Mouse (Mus musculus) 416B (cell line): Measurements from ENCODE around the gene Fsd1l.
A peak's percentile ranks its signal among the peaks of the same experiment; 100 is the strongest.

Experiments
- DNase-seq: peaks from one replicate; pipeline ENCODE4 v3.0.0; 2011; ENCODE audit warnings: low read depth

Gene Fsd1l

DNA sequence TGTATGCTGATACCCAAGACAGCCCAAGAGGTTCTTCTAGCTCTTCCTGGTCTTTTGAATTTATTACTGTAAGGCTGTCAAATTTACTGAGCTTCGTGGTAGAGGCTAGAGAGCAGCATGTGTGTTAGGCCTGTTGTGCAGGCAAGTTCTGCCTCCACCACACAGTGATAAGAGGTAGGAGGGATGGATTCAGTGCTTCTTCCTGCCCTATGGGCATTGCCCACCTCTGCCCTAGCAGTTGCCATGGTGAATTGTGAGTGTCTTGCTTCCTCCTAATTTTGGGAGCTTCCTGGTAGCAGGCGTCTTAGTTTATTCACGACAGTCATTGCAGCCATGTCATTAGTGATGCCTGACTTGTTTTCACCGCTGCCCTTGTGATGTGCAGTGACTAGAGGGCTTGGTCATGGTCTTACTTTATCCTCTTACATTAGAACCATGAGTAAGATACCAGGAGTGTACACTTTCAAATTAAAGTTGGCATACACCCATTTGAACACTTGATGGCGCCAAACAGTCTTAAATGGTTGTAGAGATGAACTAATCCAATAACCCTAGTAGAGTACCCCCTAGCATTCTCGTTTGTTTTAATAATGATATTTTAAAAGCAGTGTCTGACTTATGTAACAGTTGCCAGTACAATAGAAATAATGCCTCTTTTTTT is 107.8 kb downstream of the Fsd1l start:
- DNase-seq, result peak; percentile 73

DNA sequence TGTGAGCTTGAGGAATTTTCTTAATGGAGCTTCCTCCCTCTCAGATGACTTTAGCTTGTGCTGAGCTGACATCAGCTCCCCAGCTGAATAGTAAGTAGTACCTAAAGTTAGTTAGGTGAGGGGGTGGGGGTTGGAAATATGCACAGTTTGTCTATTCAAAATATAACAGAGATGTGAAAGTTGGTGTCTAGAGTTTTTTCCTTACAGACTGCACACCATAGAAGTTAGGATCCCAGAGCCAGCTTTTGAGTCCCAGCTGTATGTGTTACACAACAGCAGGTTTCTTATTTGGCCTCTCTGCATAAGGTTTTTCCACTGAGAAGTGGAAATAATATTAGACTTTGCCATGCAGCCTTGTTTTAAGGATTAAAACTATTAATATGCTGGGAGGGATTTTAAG is 118.6 kb downstream of the Fsd1l start:
- no peak for DNase-seq

DNA sequence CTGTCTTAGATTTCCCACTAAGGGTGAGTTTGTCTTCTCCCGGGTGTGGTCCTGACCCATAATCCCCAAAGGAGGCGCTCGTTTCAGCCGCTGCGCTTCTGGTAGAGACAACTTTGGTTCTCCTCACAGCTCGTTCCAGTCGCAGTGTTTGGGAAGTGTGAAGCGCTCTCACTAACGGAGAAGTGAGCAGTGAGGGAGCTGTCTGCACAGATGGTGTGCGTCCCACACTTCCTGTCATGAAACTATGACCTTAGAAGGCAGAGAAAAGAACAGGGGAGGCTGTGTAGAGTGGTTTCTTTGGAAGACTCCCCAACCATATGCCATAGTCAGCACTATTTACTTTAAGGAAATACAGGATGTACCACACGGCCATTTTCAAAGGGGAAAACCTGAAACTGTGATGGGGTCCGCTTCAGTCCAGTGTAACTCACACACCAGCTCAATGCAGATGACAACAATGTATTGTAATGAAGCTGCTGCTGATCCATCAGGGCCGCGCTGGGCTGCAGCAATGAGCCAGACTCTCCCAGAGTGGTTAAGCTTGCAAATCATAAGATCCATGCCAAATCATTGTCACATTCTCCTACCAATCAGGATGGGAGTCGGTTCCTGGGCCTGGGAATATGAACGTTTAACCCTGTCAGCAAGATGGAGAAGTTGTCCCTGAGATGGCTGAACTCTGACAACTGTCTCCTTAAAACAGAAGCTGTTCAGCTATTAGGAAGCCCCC is 119.3 kb downstream of the Fsd1l start:
- no peak for DNase-seq
